Mouse (Mus musculus) liver, embryonic 12.5 days (tissue): Measurements from ENCODE around the gene Rps16. TPM values are rescaled to one million over a fixed set of nuclear protein-coding genes. Genes with fewer than 3 reads are reported as not detected.
"Not testable (repeated sequence)": the region's sequence is repeated elsewhere in the genome, so short reads cannot be mapped to it uniquely, and the experiment has no call there.

ENCODE experiments used
- ATAC-seq: fragments of 200-750 bp; cut with Nextera tagmentation; 2 replicates; pipeline ENCODE4 v1.8.0; 2017; ENCODE audit warnings: moderate number of reproducible peaks, mild to moderate bottlenecking, moderate library complexity
- H3K27ac ChIP-seq: fragments of 300-500 bp; sonication (generic); 2 replicates; pipeline ENCODE4 v1.5.1; 2016; ENCODE audit warnings: mild to moderate bottlenecking
- H3K27me3 ChIP-seq: fragments of 300-500 bp; sonication (generic); replicated peaks from 2 replicates; pipeline ENCODE4 v1.6.1; 2016; ENCODE audit warnings: mild to moderate bottlenecking, moderate library complexity
- H3K36me3 ChIP-seq: fragments of 300-500 bp; sonication (generic); 2 replicates; pipeline ENCODE4 v1.6.1; 2016; ENCODE audit warnings: mild to moderate bottlenecking, moderate library complexity
- H3K4me1 ChIP-seq: fragments of 300-500 bp; sonication (generic); 2 replicates; pipeline ENCODE4 v1.6.1; 2016
- H3K4me2 ChIP-seq: fragments of 300-500 bp; sonication (generic); 2 replicates; pipeline ENCODE4 v1.6.1; 2016; ENCODE audit warnings: mild to moderate bottlenecking, moderate library complexity
- H3K4me3 ChIP-seq: fragments of 300-500 bp; sonication (generic); 2 replicates; pipeline ENCODE4 v1.5.1; 2016; ENCODE audit warnings: mild to moderate bottlenecking, moderate library complexity
- H3K9ac ChIP-seq: fragments of 300-500 bp; sonication (generic); 2 replicates; pipeline ENCODE4 v1.6.1; 2016; ENCODE audit warnings: mild to moderate bottlenecking, moderate library complexity
- H3K9me3 ChIP-seq: fragments of 300-500 bp; sonication (generic); replicated peaks from 2 replicates; pipeline ENCODE4 v1.6.1; 2016; ENCODE audit warnings: mild to moderate bottlenecking, moderate library complexity
- WGBS: fragments of 180-500 bp; shearing (Covaris S2); methylation state at CpG from one replicate; pipeline ENCODE4 v1.1.7; 2016; ENCODE audit not compliant: insufficient replicate concordance; 5-methylcytosine and 5-hydroxymethylcytosine counted together
- polyA plus RNA-seq: library from polyadenylated mRNA; unstranded; fragments of >200 nt; fragmentation: Nextera tagmentation; extraction: Ambion mirVana; gene quantifications from 2 replicates; pipeline ENCODE4 v1.2.1, GENCODE M21; 2016

Rps16 gene
- polyA plus RNA-seq, 1 experiment from 2014 or later: 994 TPM

DNA sequence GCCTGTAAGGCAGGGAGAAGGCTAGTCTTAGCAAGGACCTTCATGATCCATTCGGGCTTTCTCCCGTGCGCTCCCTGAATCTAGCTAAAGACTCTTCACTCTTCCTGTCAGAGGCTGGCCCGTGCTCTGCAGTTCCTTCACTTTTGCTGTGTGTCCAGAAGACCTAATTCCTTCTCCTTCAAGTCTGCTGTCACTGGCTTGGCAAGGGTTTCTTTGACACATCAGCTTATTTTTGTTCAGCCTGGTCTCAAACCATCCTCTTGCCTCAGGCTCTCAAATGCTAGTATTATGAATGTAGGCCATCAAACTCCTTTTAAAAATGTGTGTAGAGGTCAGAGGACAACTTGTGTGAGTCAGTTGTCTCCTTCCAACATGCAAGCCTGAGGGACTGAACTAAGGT lies 33.2 kb downstream of the Rps16 start:
- Histone ChIP-seq H3K4me1 (peaks cover 79% of the 10 kb centered on the region), H3K4me3 (no peak overlapping the region), H3K36me3 (peaks cover 23% of the 10 kb centered on the region), H3K9me3 (no peaks in the 10 kb centered on the region), H3K4me2 (peak overlapping the region; percentile 86; the same call in 1 of the 2 replicates), H3K27ac (peak overlapping the region; percentile 92), H3K9ac (no peak overlapping the region), H3K27me3 (no peaks in the 10 kb centered on the region)
- WGBS: 47% methylated on average over 4 of the region's 4 CpGs
- no peak for ATAC-seq

- no peak for ATAC-seq
- WGBS: 60% methylated on average over 6 of the region's 6 CpGs
- Histone ChIP-seq H3K36me3 (peaks cover 28% of the 10 kb centered on the region), H3K9me3 (no peaks in the 10 kb centered on the region), H3K27ac (peak overlapping the region; percentile 92; the same call in 1 of the 2 replicates), H3K4me1 (peaks cover 77% of the 10 kb centered on the region), H3K27me3 (no peaks in the 10 kb centered on the region), H3K4me2 (no peak overlapping the region), H3K9ac (no peak overlapping the region), H3K4me3 (no peak overlapping the region)
Observed at GRCm38 (mm10) chr7:28384162-28384561, 33.7 kb downstream of the Rps16 start.

DNA sequence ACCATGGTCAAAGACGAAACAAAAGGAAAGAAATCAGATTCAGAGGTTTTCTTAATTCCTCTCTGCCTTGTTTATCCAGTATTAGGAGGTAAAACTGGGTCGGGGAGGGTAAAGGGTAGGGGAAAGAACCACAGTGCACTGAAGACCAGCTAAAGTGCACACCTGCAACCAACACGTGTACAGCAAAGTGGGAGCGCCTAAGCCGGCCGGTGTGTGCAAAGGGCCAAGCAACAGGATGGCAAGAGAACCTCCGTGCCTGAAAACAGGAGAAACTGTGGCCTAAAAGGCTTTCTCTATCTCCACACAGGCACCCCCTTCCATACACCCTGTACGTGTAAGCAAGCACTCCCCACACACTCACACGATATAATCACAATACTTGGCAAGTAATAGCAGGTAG lies 34.7 kb downstream of the Rps16 start:
- Histone ChIP-seq H3K4me3 (no peak overlapping the region), H3K9ac (no peak overlapping the region), H3K27me3 (no peaks in the 10 kb centered on the region), H3K36me3 (peaks cover 39% of the 10 kb centered on the region), H3K4me2 (no peak overlapping the region), H3K27ac (no peak overlapping the region; the same call in 1 of the 2 replicates), H3K4me1 (peaks cover 67% of the 10 kb centered on the region), H3K9me3 (no peaks in the 10 kb centered on the region)
- WGBS: 82% methylated on average over 9 of the region's 9 CpGs
- no peak for ATAC-seq

GRCm38 (mm10) chr7:28386007-28386406 lies 35.6 kb downstream of the Rps16 start:
- Histone ChIP-seq H3K9ac (no peak overlapping the region), H3K9me3 (no peaks in the 10 kb centered on the region), H3K36me3 (peaks cover 47% of the 10 kb centered on the region), H3K4me2 (no peak overlapping the region), H3K27me3 (no peaks in the 10 kb centered on the region), H3K27ac (peak overlapping the region; percentile 57), H3K4me3 (no peak overlapping the region), H3K4me1 (peaks cover 62% of the 10 kb centered on the region)
- WGBS: 44% methylated on average over 7 of the region's 7 CpGs
- no peak for ATAC-seq

GRCm38 (mm10) chr7:28386462-28386861 lies 36.0 kb downstream of the Rps16 start:
- H3K36me3 ChIP-seq: peaks cover 47% of the 10 kb centered on the region
- H3K4me3 ChIP-seq: no peak overlapping the region
- no peaks in the 10 kb centered on the region for H3K27me3 ChIP-seq
- no peaks in the 10 kb centered on the region for H3K9me3 ChIP-seq
- H3K4me2 ChIP-seq: no peak overlapping the region
- no peak overlapping the region for H3K9ac ChIP-seq
- WGBS: 4% methylated on average over 4 of the region's 4 CpGs
- H3K4me1 ChIP-seq: peaks cover 62% of the 10 kb centered on the region
- peak; percentile 36 for ATAC-seq
- peak overlapping the region; percentile 57 for H3K27ac ChIP-seq

- WGBS: 72% methylated on average over 6 of the region's 6 CpGs
- not testable (repeated sequence) for H3K9ac ChIP-seq, H3K4me2 ChIP-seq, ATAC-seq, H3K27ac ChIP-seq, H3K9me3 ChIP-seq, H3K27me3 ChIP-seq, H3K4me3 ChIP-seq
- Histone ChIP-seq H3K36me3 (peaks cover 47% of the 10 kb centered on the region), H3K4me1 (peaks cover 62% of the 10 kb centered on the region)
Observed at GRCm38 (mm10) chr7:28386877-28387276, 36.4 kb downstream of the Rps16 start.

DNA sequence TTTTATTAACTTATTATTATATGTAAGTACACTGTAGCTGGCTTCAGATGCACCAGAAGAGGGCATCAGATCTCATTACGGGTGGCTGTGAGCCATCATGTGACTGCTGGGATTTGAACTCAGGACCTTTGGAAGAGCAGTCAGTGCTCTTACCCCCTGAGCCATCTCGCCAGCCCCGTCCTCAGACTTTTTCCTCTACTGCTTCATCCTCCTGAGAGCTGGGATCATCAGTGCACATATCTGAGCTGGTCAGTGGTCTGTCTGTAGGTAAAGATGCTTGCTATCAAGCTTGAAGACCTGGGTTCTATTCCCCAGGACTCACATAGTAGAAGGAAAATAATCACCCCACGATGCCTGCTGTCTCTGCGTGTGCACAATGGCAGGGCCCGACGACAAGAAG lies 36.9 kb downstream of the Rps16 start:
- H3K4me1 ChIP-seq: peaks cover 59% of the 10 kb centered on the region
- H3K9ac ChIP-seq, H3K27ac ChIP-seq, H3K27me3 ChIP-seq, ATAC-seq, H3K4me2 ChIP-seq, H3K9me3 ChIP-seq, H3K4me3 ChIP-seq: not testable (repeated sequence)
- WGBS: 85% methylated on average over 7 of the region's 7 CpGs
- peaks cover 47% of the 10 kb centered on the region for H3K36me3 ChIP-seq

GRCm38 (mm10) chr7:28390331-28390730 lies 39.9 kb downstream of the Rps16 start:
- H3K36me3 ChIP-seq: peaks cover 57% of the 10 kb centered on the region
- H3K27ac ChIP-seq: no peak overlapping the region
- H3K9me3 ChIP-seq: no peaks in the 10 kb centered on the region
- no peaks in the 10 kb centered on the region for H3K27me3 ChIP-seq
- 78% methylated on average over 3 of the region's 3 CpGs for WGBS
- H3K4me1 ChIP-seq: peaks cover 51% of the 10 kb centered on the region
- H3K9ac ChIP-seq: no peak overlapping the region
- H3K4me2 ChIP-seq: no peak overlapping the region
- no peak for ATAC-seq
- no peak overlapping the region for H3K4me3 ChIP-seq

DNA sequence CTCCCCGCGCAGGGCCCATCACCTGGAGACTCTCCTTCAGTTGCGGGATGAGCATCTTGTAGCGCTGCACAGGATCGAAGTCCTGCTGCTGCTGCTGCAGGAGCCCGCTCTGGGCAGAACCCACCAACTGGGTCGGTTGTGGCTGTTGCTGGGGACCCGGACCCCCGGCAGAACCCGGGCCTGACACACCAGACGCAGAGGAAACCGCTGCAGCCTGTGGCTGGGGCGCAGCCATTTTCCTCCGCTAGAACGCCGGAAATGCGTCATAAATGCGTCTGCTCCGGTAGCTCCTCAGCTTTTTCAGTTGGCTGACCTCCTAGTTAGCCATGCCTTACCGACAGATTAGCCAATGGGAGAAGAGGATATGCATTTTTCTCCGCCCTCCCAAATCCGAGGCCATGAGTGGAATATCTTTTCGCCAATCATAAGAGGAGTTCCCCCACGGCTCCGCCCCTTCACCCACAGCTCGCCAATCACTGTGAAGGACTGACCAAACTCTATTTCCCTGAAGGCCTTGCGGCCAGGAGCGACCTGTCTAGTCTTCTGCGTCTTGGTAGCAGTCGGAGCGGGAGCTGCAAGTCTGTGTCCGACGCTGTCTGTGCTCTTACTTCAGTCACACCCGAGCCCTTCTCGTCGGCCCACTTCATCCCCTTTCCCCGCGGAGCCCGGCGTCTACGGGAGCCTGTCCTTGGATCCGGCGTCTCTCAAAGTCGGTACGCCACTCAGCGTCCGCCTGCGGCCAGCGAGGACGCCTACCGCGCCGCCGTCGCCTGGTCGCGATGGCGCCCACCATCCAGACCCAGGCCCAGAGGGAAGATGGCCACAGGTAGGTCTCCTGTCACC lies 42.2 kb downstream of the Rps16 start, which contains the start of the genes Med29 and Paf1:
Med29 (minus strand) TSS at position 280 of the 843 bp plus-strand sequence.
Paf1 (plus strand) TSS at position 523 of the 843 bp plus-strand sequence.
- ATAC-seq: peak; percentile 96
- Histone ChIP-seq H3K9me3 (no peaks in the 10 kb centered on the region), H3K36me3 (peaks cover 63% of the 10 kb centered on the region), H3K27ac (peak within 1 kb of the TSS; percentile 81), H3K27me3 (no peaks in the 10 kb centered on the region), H3K4me1 (peaks cover 40% of the 10 kb centered on the region), H3K4me3 (peak within 1 kb of the TSS; percentile 90), H3K9ac (peak within 1 kb of the TSS; percentile 87), H3K4me2 (peak within 1 kb of the TSS; percentile 97)
- under 1% methylated on average over 58 of the region's 58 CpGs for WGBS

DNA sequence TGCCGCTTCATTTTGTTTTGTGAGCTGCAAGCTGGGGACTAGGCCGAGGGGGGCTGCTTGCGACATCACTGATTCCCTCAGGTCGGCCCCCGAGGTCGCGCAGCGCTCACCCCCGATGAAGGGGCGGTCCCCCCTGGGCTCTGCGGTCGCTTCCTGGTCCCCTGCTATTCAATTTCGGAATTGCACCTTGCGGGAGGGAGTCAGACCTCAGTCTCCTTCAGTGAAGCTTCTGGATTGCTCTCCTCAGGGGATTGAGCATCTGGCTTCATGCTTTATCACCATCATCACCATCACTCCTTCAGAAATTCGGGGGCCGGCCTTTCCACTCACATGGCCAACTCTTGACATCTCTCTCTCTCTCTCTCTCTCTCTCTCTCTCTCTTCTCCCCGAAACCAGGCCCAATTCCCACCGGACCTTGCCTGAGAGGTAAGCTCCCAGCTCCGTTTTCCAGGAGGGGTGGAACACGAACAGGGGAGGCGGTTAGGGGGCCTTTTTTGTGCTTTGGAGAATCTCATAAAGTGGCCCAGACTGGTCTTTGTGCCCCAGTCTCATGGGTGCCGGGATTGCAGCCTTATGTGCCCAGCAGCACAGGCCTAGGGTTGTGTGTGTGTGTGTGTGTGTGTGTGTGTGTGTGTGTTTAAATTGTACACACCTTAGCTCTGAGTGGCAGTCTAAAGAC lies 43.0 kb downstream of the Rps16 start:
- no peaks in the 10 kb centered on the region for H3K27me3 ChIP-seq
- H3K9ac ChIP-seq: peak overlapping the region; percentile 87
- H3K4me1 ChIP-seq: peaks cover 33% of the 10 kb centered on the region
- 5% methylated on average over 22 of the region's 22 CpGs for WGBS
- peaks cover 63% of the 10 kb centered on the region for H3K36me3 ChIP-seq
- H3K4me2 ChIP-seq: peak overlapping the region; percentile 97
- H3K4me3 ChIP-seq: peak overlapping the region; percentile 90
- ATAC-seq: no peak
- H3K9me3 ChIP-seq: no peaks in the 10 kb centered on the region
- H3K27ac ChIP-seq: peak overlapping the region; percentile 81

DNA sequence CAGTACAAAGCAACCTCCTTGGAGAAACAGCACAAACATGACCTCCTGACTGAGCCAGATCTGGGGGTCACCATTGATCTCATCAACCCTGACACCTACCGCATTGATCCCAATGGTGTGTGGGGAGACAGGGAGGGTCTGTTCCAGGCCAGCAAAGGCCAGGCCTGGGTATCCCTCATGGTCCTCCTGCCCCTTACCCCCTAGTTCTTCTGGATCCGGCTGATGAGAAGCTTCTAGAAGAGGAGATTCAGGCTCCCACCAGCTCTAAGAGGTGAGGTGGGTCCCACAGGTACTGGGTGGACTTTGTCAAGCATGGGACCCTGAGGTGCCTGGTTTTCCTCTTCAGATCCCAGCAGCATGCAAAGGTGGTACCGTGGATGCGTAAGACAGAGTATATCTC lies 45.0 kb downstream of the Rps16 start:
- Histone ChIP-seq H3K4me2 (no peak overlapping the region), H3K36me3 (peaks cover 62% of the 10 kb centered on the region), H3K9ac (no peak overlapping the region), H3K4me3 (no peak overlapping the region), H3K9me3 (no peaks in the 10 kb centered on the region), H3K27me3 (no peaks in the 10 kb centered on the region), H3K27ac (no peak overlapping the region), H3K4me1 (peaks cover 30% of the 10 kb centered on the region)
- 82% methylated on average over 4 of the region's 4 CpGs for WGBS
- ATAC-seq: no peak

GRCm38 (mm10) chr7:28398000-28398399 lies 47.5 kb downstream of the Rps16 start:
- Histone ChIP-seq H3K4me2 (no peak overlapping the region), H3K27me3 (no peaks in the 10 kb centered on the region), H3K9me3 (no peaks in the 10 kb centered on the region), H3K4me1 (peaks cover 23% of the 10 kb centered on the region), H3K4me3 (no peak overlapping the region), H3K36me3 (peaks cover 82% of the 10 kb centered on the region), H3K27ac (no peak overlapping the region), H3K9ac (no peak overlapping the region)
- WGBS: 59% methylated on average over 3 of the region's 3 CpGs
- ATAC-seq: no peak
